Mouse (Mus musculus): Measurements from ENCODE around the gene Olfr606. TPM values are rescaled to one million over a fixed set of nuclear protein-coding genes. Genes with fewer than 3 reads are reported as not detected.

Olfr606 gene
- polyA plus RNA-seq (2012; rRNA removed), result not detected in 2 replicates

DNA sequence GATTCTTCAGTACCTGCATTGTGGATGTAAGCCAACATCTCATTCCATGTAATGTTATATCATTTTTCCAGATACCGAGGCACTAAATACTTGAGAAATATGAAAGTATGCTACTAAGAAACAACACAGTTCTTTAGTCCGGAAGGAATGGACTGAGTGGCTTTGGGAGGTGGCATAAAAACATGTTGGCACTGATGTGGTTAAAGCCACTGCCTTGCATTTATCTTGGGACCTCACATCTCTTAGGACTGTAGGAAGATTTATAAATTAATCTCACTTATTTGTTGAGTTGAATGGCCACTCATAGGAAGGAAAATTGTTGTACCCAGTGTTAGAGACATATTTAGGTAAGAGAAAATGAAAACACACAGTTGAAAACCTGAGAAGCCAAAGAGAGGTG lies at the start of gene Olfr606:
Olfr606 (plus strand) TSS at position 301 of the 400 bp plus-strand sequence.

DNA sequence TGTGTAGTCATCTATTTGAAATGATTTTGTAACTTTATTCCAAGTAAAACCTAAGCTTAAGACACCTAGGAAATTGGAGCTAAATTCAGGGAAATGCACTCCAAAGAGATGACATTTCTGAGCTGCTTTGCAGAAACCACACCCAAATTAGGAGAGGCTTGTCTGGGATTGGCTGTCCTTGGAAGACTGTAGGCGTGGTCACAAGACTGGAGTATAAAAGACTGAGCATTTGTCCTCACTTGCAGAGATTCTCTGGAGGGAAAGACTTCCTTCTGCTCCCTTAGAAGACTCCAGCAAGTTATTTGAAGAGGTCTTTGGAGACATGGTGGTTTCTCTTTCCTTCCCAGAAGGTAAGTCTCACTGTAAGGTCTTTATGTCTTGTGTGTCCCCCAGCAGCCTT lies 34.1 kb upstream of the Olfr606 start, which contains the start of gene Usp17lc:
Usp17lc (plus strand) TSS at position 301 of the 400 bp plus-strand sequence.

DNA sequence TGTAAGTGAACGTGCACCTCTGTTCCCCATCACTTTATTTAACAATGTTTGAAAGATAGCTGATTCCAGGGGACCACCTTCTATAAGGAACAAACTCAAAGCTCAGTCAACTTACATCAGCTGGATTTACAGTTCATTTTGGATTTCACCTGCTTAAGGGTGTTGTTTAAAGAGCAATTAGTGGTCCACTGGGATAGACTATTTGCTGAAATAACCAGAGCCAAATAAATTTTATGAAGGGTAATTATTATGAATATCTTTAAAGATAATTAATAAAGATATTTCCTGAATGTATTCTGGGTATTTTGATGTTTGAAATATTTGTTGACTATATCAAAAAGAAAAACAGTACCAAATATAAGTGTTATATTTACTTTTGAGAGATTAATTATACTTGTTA lies 3.5 kb upstream of the Olfr606 start, which contains the start of gene Olfr605:
Olfr605 (minus strand) TSS at position 101 of the 400 bp plus-strand sequence.

DNA sequence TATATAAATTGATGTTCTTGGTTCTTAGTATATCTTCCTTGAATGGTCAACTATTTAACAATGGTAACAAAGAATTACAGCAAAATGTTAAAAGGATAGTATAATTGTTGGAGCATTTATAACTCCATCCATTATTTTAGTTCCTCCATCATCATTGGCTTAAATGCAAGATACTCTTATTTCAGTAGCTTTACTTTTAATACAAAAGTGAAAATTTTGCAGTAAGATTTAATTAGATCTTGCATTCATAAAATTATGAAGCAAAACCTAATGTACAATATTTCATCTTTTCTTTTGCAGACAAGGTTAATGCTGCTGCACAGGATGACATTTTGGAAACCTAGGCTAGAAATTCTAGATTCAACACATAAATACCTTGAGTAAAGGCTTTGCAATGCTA lies 20.7 kb downstream of the Olfr606 start, which contains the start of gene Olfr608:
Olfr608 (plus strand) TSS at position 301 of the 400 bp plus-strand sequence.

DNA sequence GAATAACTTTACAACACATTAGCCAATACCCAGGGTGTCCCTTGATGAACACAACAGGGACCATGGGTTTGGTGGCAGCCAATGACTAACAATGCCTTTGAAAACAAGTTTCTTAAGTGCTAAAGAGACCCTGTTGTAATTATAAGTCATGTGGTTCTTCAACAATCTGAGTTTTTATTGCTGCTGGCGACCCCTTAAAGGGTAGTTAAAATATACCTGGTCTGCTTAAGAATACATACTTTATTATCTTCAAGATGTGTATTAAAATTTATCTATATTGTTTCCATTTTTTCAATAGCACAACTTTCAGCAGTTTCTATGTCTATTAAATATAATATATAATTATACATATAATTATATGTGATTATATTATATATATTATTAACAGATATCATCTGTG lies 49.1 kb downstream of the Olfr606 start, which contains the start of gene Olfr609:
Olfr609 (minus strand) TSS at position 101 of the 400 bp plus-strand sequence.

Other genes starting within 250 kb of the Olfr606 start
- not detected in 2 replicates for gene Olfr593, start 237.2 kb upstream of the Olfr606 start, polyA plus RNA-seq (2012; rRNA removed)
- not detected in 2 replicates for gene Olfr594, start 232.1 kb upstream of the Olfr606 start, polyA plus RNA-seq (2012; rRNA removed)
- gene Usp17ld, start 196.5 kb upstream of the Olfr606 start, polyA plus RNA-seq (2012; rRNA removed), result not detected in 2 replicates
- not detected in 2 replicates for gene Olfr596, start 143.4 kb upstream of the Olfr606 start, polyA plus RNA-seq (2012; rRNA removed)
- gene Olfr597, start 132.7 kb upstream of the Olfr606 start, polyA plus RNA-seq (2012; rRNA removed), result not detected in 2 replicates
- not detected in 2 replicates for gene Olfr598, start 125.5 kb upstream of the Olfr606 start, polyA plus RNA-seq (2012; rRNA removed)
- not detected in 2 replicates for gene Olfr599, start 113.1 kb upstream of the Olfr606 start, polyA plus RNA-seq (2012; rRNA removed)
- gene Olfr600, start 99.4 kb upstream of the Olfr606 start, polyA plus RNA-seq (2012; rRNA removed), result not detected in 2 replicates
- gene Olfr601, start 86.4 kb upstream of the Olfr606 start, polyA plus RNA-seq (2012; rRNA removed), result not detected in 2 replicates
- not detected in 2 replicates for gene Olfr603, start 62.9 kb upstream of the Olfr606 start, polyA plus RNA-seq (2012; rRNA removed)
- not detected in 2 replicates for gene Usp17lc, start 34.0 kb upstream of the Olfr606 start, polyA plus RNA-seq (2012; rRNA removed)
- not detected in 2 replicates for gene Olfr605, start 3.6 kb upstream of the Olfr606 start, polyA plus RNA-seq (2012; rRNA removed)
- not detected in 2 replicates for gene Olfr607, start 15.1 kb downstream of the Olfr606 start, polyA plus RNA-seq (2012; rRNA removed)
- not detected in 2 replicates for gene Olfr608, start 20.8 kb downstream of the Olfr606 start, polyA plus RNA-seq (2012; rRNA removed)
- not detected in 2 replicates for gene Olfr609, start 49.0 kb downstream of the Olfr606 start, polyA plus RNA-seq (2012; rRNA removed)
- not detected in 2 replicates for gene Olfr610, start 63.1 kb downstream of the Olfr606 start, polyA plus RNA-seq (2012; rRNA removed)
- gene Olfr611, start 71.8 kb downstream of the Olfr606 start, polyA plus RNA-seq (2012; rRNA removed), result not detected in 2 replicates
- not detected in 2 replicates for gene Olfr612, start 93.7 kb downstream of the Olfr606 start, polyA plus RNA-seq (2012; rRNA removed)
- not detected in 2 replicates for gene Olfr613, start 99.0 kb downstream of the Olfr606 start, polyA plus RNA-seq (2012; rRNA removed)
- gene Olfr615, start 107.0 kb downstream of the Olfr606 start, polyA plus RNA-seq (2012; rRNA removed), result not detected in 2 replicates
- gene Olfr616, start 120.1 kb downstream of the Olfr606 start, polyA plus RNA-seq (2012; rRNA removed), result not detected in 2 replicates
- not detected in 2 replicates for gene Olfr617, start 124.0 kb downstream of the Olfr606 start, polyA plus RNA-seq (2012; rRNA removed)
- gene Olfr618, start 141.1 kb downstream of the Olfr606 start, polyA plus RNA-seq (2012; rRNA removed), result not detected in 2 replicates
- not detected in 2 replicates for gene Olfr619, start 151.5 kb downstream of the Olfr606 start, polyA plus RNA-seq (2012; rRNA removed)
- gene Olfr620, start 163.5 kb downstream of the Olfr606 start, polyA plus RNA-seq (2012; rRNA removed), result not detected in 2 replicates
- not detected in 2 replicates for gene Olfr622, start 193.7 kb downstream of the Olfr606 start, polyA plus RNA-seq (2012; rRNA removed)
- not detected in 2 replicates for gene Olfr623, start 214.7 kb downstream of the Olfr606 start, polyA plus RNA-seq (2012; rRNA removed)
- gene Olfr624, start 222.1 kb downstream of the Olfr606 start, polyA plus RNA-seq (2012; rRNA removed), result not detected in 2 replicates
- gene Olfr625-ps1, start 233.7 kb downstream of the Olfr606 start, polyA plus RNA-seq (2012; rRNA removed), result not detected in 2 replicates

All from central nervous system, embryonic 18 days (tissue).